Mouse (Mus musculus) mature B cell (primary cell): Measurements from ENCODE around the gene Cdkl3.

Experiments
- in situ Hi-C: fragments of 300-500 bp; cut with MboI; formaldehyde crosslinking; loops from 2 replicates; pipeline ENCODE4 v1.14.3; 2019

Cdkl3 gene

GRCm38 (mm10) chr11:52011541-52011940 is 7.5 kb downstream of the Cdkl3 start:
- in situ Hi-C loops: no loop called here

- in situ Hi-C loops: no loop called here
Measured at GRCm38 (mm10) chr11:52018217-52018616, 14.2 kb downstream of the Cdkl3 start.

GRCm38 (mm10) chr11:52032356-52032755 is 28.3 kb downstream of the Cdkl3 start:
- in situ Hi-C loops: no loop called here

GRCm38 (mm10) chr11:52033953-52034352 is 29.9 kb downstream of the Cdkl3 start:
- in situ Hi-C loops: no loop called here

GRCm38 (mm10) chr11:52035905-52036304 is 31.9 kb downstream of the Cdkl3 start:
- in situ Hi-C loops: no loop called here

GRCm38 (mm10) chr11:52037659-52038058 is 33.6 kb downstream of the Cdkl3 start:
- in situ Hi-C loops: no loop called here

- in situ Hi-C loops: no loop called here
Measured at GRCm38 (mm10) chr11:52043224-52043623, 39.2 kb downstream of the Cdkl3 start.

GRCm38 (mm10) chr11:52044156-52044555 is 40.1 kb downstream of the Cdkl3 start:
- in situ Hi-C loops: no loop called here

GRCm38 (mm10) chr11:52046446-52047165 is 42.6 kb downstream of the Cdkl3 start:
- in situ Hi-C loops: no loop called here

- in situ Hi-C loops: no loop called here
Measured at GRCm38 (mm10) chr11:52053371-52053770, 49.4 kb downstream of the Cdkl3 start.

- in situ Hi-C loops: no loop called here
Measured at GRCm38 (mm10) chr11:52054728-52055127, 50.7 kb downstream of the Cdkl3 start.

GRCm38 (mm10) chr11:52056198-52056597 is 52.2 kb downstream of the Cdkl3 start:
- in situ Hi-C loops: no loop called here

GRCm38 (mm10) chr11:52059001-52059400 is 55.0 kb downstream of the Cdkl3 start:
- in situ Hi-C loops: no loop called here

- in situ Hi-C loops: no loop called here
Measured at GRCm38 (mm10) chr11:52060315-52060714, 56.3 kb downstream of the Cdkl3 start.

GRCm38 (mm10) chr11:52062406-52062805 is 58.4 kb downstream of the Cdkl3 start:
- in situ Hi-C loops: no loop called here

- in situ Hi-C loops: no loop called here
Measured at GRCm38 (mm10) chr11:52064398-52064797, 60.4 kb downstream of the Cdkl3 start.

GRCm38 (mm10) chr11:52065841-52066240 is 61.8 kb downstream of the Cdkl3 start:
- in situ Hi-C loops: no loop called here

- in situ Hi-C loops: no loop called here
Measured at GRCm38 (mm10) chr11:52071768-52072167, 67.7 kb downstream of the Cdkl3 start.

GRCm38 (mm10) chr11:52073528-52074170 is 69.6 kb downstream of the Cdkl3 start:
- in situ Hi-C loops: no loop called here

- in situ Hi-C loops: no loop called here
Measured at GRCm38 (mm10) chr11:52074626-52075470, 70.8 kb downstream of the Cdkl3 start.

GRCm38 (mm10) chr11:52075794-52076633 is 72.0 kb downstream of the Cdkl3 start:
- in situ Hi-C loops: no loop called here
